Mouse (Mus musculus): Measurements from ENCODE around the gene Fam171a2. TPM values are rescaled to one million over a fixed set of nuclear protein-coding genes. Genes with fewer than 3 reads are reported as not detected.

Fam171a2 gene
- total RNA-seq (2021): 1 to 10 TPM; 5.8 to 6.5 TPM

DNA sequence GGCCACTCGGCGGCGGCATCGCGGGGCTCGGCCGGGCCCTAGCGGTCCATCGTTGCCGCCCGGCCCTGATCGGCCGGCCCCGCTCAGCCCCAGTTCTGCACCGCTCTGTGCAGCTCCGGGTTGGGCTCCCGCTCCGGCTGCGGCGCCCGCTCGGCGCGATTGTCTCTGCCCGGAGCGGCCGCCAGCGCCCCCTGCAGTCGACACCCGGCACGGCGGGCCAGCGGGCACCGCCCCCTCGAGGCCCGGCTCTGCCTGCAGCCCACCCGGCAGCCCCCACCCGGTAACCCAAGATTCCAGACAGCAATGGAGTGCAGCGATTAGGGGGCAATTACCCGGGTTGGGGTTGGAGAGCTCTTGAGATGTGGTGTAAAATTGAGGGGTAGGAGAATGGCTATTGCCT, at the start of gene Fam171a2:
Fam171a2 (minus strand) TSS at position 186 of the 400 bp plus-strand sequence.
- intact Hi-C loops (cut with DNase I): no loop called here
- peak; percentile 59 for DNase-seq (ENCODE audit: low spot score)

DNA sequence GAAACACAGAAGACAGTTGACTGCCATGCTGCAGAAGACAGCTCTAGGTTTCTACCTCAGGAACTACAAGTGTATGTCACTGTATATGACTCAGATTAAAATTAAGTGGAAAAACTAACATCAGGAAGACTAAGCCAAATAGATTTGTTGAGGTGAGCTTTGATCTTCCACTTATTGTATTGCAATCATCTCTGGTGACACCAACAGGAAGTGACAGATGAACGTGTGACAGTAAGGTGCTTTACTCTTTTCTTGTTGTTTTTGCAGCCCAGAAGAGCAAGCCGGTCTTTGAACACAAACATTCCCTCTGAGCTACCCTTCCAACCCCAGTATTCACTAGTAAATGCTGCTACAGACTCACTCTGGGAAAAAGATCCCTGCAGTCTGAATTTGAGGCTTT, 49.2 kb upstream of the Fam171a2 start:
- intact Hi-C loops (cut with DNase I): no loop called here

DNA sequence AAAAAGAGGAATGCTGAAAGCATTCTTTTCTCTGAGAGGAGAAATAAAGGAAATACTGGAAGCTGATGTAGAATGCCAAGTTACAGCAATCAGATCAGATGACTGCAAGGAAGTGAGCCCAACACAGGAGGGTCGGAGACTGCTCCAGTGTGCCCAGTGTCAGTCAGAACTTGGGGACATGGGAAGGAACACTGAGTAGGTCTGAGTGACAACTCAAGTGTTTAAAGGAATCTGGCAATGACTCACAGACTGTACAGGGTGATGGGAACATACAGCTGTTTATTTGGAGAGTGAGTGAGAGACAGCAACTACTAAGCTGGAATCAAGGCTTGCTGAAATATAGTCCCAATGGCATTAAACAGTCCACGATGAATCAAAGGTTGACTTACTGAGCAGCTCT, 48.7 kb upstream of the Fam171a2 start:
- DNase-seq (ENCODE audit: low spot score): no peak
- intact Hi-C loops (cut with DNase I): no loop called here

More for the DNA sequence above, 49.2 kb upstream of the Fam171a2 start:
- no peak for DNase-seq (ENCODE audit: low spot score)

DNA sequence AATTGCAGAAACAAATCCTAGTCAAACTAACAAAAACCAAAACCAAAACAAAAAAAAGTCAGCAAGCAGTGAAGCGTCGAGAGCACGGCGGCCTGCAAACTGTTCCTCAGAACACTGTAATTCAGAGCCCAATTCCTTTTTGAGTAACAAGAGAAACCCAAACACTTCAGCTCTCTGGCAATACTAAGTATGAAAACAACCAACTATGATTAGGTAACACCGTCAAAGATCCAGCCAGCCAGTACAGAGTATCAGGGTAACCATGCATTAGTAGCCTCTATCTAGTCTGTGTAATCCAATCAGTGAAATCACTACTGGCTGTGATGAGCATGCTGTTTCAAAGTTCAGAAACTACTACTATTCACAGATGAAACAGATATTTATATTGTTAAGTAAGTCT, 48.3 kb upstream of the Fam171a2 start:
- intact Hi-C loops (cut with DNase I): no loop called here

DNA sequence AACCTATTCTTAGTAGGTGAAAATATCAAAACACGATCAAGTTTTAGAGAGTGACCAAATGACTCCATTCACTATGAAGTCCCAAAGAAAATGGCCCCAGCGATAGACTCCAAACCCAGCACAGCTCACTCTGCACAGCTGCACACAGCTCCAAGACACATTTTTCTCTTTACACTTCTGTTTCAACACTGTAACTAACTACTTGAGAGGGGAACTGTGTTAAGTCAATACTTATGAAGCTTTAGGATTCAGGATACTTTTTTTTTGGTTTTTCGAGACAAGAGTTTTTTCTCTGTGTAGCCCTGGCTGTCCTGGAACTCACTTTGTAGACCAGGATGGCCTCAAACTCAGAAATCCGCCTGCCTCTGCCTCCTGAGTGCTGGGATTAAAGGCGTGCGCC, 47.6 kb upstream of the Fam171a2 start:
- intact Hi-C loops (cut with DNase I): no loop called here

More for the DNA sequence above, 48.3 kb upstream of the Fam171a2 start:
- no peak for DNase-seq (ENCODE audit: low spot score)

DNA sequence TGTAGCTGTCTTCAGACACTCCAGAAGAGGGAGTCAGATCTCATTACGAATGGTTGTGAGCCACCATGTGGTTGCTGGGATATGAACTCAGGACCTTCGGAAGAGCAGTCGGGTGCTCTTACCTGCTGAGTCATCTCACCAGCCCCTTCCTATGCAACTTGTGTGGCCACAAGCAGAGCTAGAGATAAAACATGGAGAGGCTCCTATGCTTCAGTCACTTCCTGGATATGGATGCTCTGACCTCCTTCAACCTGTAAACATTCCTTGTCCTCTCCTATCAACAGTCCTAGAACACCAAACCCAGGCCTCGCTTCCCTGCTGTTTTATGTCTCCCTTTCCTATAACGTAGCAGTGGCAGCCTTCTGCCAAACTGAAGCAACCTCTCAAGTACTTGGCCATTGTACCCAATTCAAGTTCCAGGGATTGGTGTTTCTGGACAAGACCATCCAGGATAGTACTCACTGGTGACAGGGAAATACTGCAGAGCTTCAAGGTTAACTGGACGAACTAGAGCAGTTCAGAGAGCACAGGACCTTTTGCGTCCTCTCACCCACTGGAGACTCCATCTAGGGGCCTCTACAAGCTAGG, 46.7 kb upstream of the Fam171a2 start:
- intact Hi-C loops (cut with DNase I): no loop called here
- no peak for DNase-seq (ENCODE audit: low spot score)

More for the DNA sequence above, 47.6 kb upstream of the Fam171a2 start:
- DNase-seq (ENCODE audit: low spot score): no peak

DNA sequence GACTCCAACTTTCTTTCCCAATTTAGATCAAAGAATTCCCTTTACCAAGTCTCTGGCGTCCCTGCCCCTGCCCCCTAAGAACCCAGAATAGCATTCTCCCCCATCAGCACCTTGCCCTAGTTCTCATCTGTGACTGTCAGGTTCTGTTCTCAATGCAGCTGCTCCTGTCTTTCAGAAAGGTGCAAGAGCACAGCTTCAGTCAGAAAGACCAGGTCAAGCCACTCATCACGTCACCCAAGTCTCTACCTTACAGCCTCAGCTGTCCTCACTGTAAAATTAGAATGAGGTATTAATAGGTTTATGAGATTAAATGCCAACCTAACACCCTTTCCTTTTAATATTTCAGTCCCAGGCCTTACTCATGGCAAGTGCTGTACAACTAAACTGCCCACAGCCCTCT, 45.8 kb upstream of the Fam171a2 start:
- DNase-seq (ENCODE audit: low spot score): no peak
- intact Hi-C loops (cut with DNase I): no loop called here

DNA sequence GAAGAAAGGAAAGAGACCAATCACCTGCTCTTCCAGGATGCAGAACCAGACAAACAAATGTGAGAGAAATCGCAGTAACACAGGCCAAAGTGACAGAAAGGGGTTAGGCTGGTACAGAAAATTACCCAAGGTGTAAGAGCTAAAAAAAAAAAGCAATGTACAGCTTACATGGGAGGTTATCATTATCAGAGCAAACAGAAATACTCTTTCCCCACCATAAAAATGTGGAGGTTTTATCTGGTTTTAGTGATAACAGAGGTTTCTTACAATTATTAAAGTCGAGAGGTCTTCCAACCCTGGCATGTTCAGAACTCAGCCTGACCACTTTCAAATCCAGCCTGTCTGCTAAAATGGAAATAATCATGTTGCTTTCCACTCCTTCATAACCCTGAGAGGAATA, 40.4 kb upstream of the Fam171a2 start:
- intact Hi-C loops (cut with DNase I): loop anchor here (2.0 to 5.0 kb wide), 3 partner anchors 69 to 169 kb away; partner anchors contain the start of genes Gm11627 and Gpatch8
- no peak for DNase-seq (ENCODE audit: low spot score)

DNA sequence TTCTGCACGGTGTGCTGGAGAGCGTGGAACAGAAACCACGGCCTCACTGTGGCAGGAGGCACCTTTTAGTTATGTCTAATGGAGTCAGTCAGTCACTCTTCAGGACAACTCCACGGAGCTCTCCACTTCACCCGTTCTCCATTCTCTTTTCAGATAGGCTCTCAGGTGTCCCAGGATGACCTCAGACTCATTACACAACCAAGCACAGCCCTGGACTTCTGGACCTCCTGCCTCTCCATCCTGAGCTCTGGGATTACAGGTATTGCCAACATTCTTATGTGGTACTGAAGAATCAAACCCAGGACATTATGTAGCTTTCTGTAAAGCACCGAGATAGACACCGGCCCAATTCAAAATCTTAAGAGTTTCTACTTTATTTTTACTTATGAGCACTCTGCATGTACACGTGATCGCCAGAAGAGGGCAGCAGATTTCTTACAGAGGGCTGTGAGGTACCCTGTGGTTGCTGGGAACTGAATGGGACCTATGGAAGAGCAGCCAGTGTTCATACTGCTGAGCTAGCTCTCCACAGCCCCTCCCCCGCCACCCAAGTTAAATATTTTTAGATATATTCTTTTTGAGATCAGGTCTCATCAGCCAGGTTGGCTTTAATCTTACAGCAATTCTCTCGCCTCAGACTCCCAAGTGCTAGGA, 39.4 kb upstream of the Fam171a2 start:
- DNase-seq (ENCODE audit: low spot score): no peak
- intact Hi-C loops (cut with DNase I): loop anchor here (2.0 to 5.0 kb wide), 3 partner anchors 70 to 170 kb away; partner anchors contain the start of genes Gm11627 and Gpatch8

DNA sequence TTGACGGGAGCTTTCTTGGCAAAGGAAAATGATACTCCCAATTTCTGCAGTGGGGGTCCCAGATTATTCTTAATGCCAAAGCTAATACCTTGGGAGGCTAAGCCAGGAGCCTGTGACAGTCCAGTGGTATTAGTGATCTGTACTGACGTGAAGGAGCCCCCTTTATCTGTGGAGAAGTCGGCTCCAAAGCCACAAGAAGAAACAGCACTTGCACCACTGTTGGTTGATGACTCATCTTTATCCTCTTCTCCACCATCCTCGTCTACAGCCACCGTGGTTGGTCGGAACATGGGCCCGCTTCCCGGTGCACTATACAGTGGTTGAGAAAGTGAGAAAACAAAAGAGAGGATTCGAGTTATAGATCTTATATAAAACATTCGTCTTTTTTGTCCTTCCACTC, 34.3 kb upstream of the Fam171a2 start:
- intact Hi-C loops (cut with DNase I): no loop called here
- no peak for DNase-seq (ENCODE audit: low spot score)

DNA sequence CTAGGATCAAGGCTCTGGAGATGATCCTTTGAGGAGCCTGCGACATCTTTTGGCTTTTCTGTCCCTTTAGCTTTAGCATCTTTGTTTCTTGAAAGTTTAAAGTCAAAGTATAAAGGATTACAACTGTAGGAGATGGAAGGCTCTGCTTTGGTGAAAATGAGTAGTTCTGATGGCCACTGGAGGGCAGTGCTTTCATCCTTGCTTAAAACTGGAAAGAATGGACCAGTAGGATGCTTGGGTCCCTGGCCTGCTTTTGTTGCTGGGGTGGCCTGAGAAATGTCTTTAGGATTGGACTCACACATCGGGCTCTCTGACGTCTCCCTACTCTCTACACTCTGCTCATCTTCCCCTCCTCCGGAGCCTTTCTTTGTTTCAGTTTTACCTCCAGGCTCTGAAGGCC, 33.4 kb upstream of the Fam171a2 start:
- intact Hi-C loops (cut with DNase I): no loop called here
- DNase-seq (ENCODE audit: low spot score): no peak

DNA sequence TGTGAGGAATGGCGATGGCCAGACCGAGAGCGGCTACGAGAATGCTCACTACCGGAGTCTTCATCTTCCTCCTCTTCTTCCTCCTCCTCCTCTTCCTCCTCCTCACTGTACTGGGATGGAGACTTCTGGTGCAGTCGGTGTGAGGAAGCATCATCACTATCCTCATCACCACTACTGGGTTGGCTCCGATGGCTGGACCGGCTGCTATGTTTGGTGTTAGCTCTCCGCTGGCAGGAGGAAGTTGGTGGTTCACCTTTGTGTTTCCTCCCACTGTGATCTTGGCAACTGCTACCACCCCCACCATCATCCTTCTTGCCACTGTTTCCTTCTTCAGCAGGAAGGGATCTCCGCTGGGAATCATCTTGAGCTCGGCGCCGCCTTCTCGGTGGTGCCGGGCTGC, 32.6 kb upstream of the Fam171a2 start:
- DNase-seq (ENCODE audit: low spot score): no peak
- intact Hi-C loops (cut with DNase I): no loop called here

DNA sequence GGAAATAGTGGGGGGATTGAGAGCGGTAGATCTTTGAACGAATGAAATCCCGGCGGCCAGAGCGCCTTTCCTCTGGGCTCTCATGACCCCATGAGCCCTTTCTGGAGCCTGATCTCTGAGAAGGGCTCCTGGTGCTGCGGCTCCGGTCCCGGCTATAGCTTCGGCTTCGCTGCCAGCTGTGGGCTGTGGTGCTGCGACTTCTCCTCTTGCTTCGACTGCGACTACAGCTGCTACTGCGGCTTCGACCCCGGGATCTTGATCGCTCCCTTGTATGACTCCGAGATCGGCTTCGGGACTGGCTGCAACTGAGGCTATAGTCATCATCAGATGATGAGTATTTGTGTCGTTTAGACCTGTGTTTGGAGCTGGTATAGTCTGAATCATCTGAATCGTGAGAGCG, 32.1 kb upstream of the Fam171a2 start:
- DNase-seq (ENCODE audit: low spot score): no peak
- intact Hi-C loops (cut with DNase I): no loop called here

DNA sequence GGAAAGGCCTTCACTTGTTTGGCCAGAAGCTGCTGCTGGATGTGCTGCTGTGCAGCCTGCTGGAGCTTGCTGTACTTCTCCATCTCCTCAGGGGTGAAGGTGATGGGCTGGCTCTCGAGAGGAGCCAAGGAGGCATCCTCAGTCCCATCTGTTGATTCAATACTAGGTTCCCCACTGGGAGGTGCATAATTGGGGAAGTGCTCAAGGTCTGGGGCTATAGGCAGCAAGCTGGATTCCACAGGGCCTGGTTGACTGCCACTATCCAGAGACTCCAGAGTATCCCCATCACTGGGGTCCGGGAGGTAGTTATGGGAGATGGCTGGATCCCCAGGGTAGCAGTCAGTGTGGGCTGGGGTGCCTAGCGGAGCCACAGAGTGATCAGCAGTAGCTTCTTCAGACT, 31.2 kb upstream of the Fam171a2 start:
- DNase-seq (ENCODE audit: low spot score): no peak
- intact Hi-C loops (cut with DNase I): no loop called here

DNA sequence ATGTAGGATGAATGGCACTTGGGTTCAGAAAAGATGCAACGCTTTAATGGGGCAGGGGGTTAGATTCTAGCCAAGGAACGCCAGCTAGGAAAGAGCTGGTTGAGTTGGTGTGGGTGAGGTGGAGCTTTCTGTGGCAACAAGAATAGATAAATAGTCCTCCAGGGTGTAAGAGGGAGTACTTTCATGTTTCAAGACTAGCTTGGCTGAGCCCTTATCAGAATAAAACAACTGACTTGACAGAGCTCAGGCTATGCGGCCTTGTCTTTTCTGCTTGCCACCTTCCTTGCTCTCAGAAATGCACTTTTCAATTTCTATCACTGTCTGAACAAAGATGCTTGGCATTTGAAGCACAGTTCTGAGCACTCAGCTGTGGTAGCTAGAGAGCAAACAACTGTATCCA, 27.5 kb upstream of the Fam171a2 start:
- no peak for DNase-seq (ENCODE audit: low spot score)
- intact Hi-C loops (cut with DNase I): no loop called here

DNA sequence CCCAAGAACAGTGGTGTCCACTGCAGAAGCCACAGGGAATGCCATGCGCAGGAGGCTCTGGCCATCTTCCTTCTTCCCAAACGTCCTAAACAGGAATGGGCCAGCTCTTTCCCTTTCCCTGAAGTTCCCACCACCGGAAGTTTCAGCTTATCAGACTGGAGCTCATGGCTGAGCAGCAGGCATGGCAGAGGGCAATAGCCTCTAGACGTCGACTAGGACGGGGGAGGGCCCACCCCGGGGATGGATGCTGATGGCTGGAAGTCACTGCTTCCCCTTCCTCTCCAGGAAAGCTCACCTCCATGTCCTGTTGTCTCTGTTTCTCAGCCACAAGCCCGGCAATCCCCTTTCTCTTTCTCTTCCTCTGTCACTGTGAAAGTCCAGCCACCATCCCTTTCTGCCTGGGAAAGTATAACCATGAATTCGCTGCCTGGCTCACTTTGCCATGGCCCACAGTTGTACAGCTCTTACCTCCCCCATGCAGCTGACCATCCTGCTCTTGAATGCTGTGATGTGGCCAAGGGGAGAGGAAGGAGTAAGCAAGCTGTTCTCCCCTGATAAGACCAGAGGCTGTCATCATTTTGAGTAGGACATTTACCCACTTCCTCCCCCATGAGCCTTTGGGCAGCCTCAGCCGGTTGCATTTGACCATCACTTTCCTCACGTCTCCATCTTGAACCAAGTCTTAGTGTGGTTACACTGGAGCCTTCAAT, 22.3 kb upstream of the Fam171a2 start, which contains the start of gene Itga2b:
Itga2b (minus strand) TSS at position 475 of the 710 bp plus-strand sequence.
- no peak for DNase-seq (ENCODE audit: low spot score)
- intact Hi-C loops (cut with DNase I): no loop called here

DNA sequence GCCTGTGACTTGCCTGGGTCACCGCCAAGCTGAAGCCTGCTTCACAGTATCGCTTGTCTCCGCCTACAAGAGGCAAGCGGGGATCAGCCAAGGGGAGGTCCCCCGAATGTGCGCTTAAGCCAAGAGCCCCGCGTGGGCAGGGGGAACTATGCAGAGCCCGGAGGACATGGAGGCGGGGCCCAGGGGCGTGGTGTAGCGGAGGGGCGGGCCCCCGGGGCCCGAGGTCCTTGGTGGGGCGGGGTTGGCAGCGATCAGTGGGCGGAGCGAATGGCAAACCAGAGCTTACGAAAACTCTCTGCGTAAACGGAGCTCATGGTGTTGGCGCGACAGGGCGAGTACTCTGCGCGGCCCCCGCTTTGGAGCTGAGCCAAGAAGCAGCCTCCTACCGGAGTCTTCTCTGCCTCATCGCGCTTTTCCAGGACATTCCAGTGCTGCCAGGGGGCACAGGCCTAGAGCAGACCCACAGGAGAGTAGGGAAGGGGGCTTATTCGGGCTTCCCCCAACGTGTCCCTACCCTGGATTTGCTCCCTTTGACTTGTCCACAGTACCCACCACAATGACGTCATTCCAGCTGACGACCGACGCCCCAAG, 19.7 kb upstream of the Fam171a2 start:
- DNase-seq (ENCODE audit: low spot score): peak; percentile 97
- intact Hi-C loops (cut with DNase I): no loop called here

DNA sequence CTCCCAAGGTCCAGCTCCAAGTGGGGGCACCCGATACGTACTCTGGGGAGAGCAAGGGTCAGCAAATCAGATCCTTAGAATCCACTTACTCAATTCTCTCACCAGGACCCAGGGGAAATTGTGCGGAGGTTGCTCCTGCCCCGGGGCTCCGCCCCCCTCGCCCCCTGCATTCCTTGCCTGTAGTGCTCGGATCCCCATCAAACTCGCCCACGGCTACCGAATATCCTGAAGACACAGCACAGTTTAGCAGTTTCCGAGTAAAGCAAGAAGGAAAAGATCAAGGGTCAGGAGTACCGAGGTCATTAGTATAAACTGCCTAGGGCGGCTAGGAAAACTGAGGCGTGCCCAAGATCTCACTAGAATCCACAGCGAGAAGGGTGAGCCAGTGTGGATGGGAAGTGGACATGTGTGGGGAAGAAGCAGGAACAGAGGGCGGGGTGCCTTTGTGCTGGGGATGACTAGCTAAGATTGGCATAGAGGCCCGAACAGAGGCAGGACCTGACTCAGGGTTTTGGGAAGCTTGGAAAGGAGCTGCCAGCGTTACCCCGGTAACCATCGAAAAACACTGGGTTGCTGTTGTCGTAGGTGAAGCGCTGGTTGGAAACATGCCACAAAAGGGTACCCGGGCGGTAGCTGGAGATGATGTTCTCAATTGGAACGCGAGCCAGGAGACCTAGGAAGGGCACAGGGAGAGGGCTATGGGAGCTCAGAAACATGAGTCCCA, 18.4 kb upstream of the Fam171a2 start:
- intact Hi-C loops (cut with DNase I): no loop called here
- DNase-seq (ENCODE audit: low spot score): peak; percentile 72

DNA sequence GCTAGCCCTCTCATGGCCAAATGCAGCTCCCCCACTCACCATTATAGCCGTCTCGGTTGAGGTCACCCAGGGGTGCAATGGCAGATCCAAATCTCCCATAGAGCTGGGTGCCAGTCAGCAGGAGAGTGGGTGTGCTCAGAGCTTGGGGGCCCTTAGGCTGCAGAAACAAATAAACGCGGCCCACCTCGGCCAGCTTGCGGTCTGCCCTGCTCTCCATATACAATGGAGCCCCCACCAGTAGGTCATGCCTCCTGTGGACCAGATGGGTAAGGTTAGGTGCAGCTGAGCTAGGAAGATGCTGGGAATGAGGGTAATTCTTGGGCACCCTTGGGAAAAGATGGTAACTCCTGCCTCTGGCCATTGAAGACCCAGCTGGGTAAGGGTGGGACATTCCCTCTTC, 17.4 kb upstream of the Fam171a2 start:
- intact Hi-C loops (cut with DNase I): no loop called here
- DNase-seq (ENCODE audit: low spot score): no peak

DNA sequence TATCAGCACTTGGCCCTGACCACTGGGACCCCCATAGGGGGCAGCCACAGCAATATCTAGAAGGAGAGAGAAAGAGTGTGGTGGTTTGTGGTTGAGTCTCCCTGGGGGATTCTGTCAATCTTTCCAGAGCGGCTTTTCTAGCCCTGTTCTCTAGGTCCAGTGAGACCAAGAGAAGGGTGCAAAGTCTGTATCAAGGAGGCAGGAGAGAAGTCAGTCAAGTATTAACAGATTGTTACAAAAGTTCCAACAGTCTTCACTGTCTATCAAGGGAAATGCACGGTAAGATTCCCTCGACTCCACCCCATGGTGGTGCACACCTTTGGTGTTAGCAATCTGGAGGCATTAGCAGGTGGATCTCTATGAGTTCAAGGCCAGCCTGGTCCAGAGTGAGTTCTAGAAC, 14.3 kb upstream of the Fam171a2 start:
- intact Hi-C loops (cut with DNase I): no loop called here
- no peak for DNase-seq (ENCODE audit: low spot score)

Data from heart, postnatal 25 days (tissue).